Mouse (Mus musculus): ENCODE measurements around the gene Prkar1a.

- TF ChIP-seq CTCF (conservative IDR thresholded peaks at IDR 0.05; ENCODE audit: low read length) (no peak), POU5F1 (IDR thresholded peaks at IDR 0.05; ENCODE audit: borderline replicate concordance, low read length) (no peak), NANOG (IDR thresholded peaks at IDR 0.05; ENCODE audit: borderline replicate concordance, low read length) (no peak)
Measured at GRCm38 (mm10) chr11:109702031-109702815, 53.0 kb downstream of the Prkar1a start.

Data from E14TG2a.4 (cell line).